Mouse (Mus musculus) megakaryocyte, embryonic 14.5 days (primary cell): ENCODE measurements around the gene Nr2e1.

Experiments used
- FLI1 ChIP-seq: IDR thresholded peaks from 2 replicates; pipeline ENCODE4 v1.6.1; 2012; ENCODE audit warnings: low read length, inconsistent platforms, mixed read lengths
- GATA1 ChIP-seq: IDR thresholded peaks from 3 replicates; pipeline ENCODE4 v1.6.1; 2012; ENCODE audit warnings: mixed read lengths, low read length, inconsistent platforms, borderline replicate concordance

GRCm38 (mm10) chr10:42613639-42614381 lies 30.4 kb upstream of the Nr2e1 start:
- TF ChIP-seq GATA1, result no peak
- no peak for TF ChIP-seq FLI1
